In the genomic region with DNA sequence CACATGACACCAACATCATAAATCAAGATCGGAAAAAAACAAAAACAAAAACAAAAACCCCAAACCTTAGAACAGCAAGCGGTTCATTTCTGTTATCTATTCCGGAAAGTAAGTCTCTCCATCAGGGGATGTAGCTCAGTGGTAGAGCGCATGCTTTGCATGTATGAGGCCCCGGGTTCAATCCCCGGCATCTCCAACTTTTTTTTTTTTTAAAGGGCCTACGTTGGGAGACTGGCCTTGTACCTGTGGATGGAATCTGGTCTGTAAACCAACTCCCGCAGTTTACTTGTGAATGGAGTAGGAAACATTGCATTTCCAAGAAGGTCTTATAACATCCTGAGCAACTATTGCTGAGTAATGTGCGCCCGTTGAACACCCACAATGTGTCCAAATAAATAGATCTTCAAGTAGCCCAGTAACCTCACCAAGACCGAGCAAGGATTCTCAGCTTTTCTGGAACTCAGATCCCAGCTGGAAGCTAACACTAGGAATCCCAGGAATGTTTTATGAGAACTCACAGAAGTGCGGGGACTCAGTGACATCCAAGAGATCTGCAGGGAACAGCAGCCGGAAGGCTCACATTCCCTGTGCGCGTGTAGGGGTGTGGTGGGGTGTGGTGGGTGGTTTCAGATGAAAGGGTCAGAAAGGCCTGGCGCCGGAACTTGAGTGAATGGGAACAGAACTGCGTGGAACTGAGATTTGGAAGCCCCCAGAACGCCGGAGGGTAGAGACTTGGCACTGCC, we compare ENCODE assay signal across 8 mouse cellular contexts. TPM values are rescaled to one million over a fixed set of nuclear protein-coding genes. Genes with fewer than 3 reads are reported as not detected.
DNase-seq lines count a peak whose midpoint lies in the region; ATAC-seq and TF ChIP-seq lines count a peak whose summit lies in the region.

No protein-coding gene starts in this region.

- no peak overlapping the region for H3ac ChIP-seq in myocyte (ENCODE audit: control insufficient read depth, insufficient read length)

- TF ChIP-seq POLR2A in myocyte (IDR thresholded peaks at IDR 0.05; ENCODE audit: insufficient read length, low read depth) = no peak

- H3K4me3 ChIP-seq in brown adipose tissue, adult 24 weeks (ENCODE audit: insufficient read depth, low read depth, low read length) = peak overlapping the region; percentile 49
- peak overlapping the region; percentile 48 for H3K4me3 ChIP-seq in heart, embryonic 16.5 days (ENCODE audit: low read length)
- H3K4me3 ChIP-seq in limb, embryonic 12.5 days (replicated peaks) = peak overlapping the region; percentile 31
- H3K4me3 ChIP-seq in myocyte = peak overlapping the region; percentile 27

- H3K36me3 ChIP-seq in heart, embryonic 16.5 days (ENCODE audit: control insufficient read depth, insufficient read depth) = peaks cover 1% of the 10 kb centered on the region
- peaks cover 15% of the 10 kb centered on the region for H3K36me3 ChIP-seq in limb, embryonic 12.5 days
- no peaks in the 10 kb centered on the region for H3K36me3 ChIP-seq in myocyte (ENCODE audit: control insufficient read depth, insufficient read depth)

- no peaks in the 10 kb centered on the region for H3K27me3 ChIP-seq in heart, embryonic 16.5 days (ENCODE audit: control insufficient read depth, insufficient read depth, low read length)
- no peaks in the 10 kb centered on the region for H3K27me3 ChIP-seq in limb, embryonic 12.5 days
- H3K27me3 ChIP-seq in myocyte (ENCODE audit: control insufficient read depth, insufficient read depth, insufficient read length) = no peaks in the 10 kb centered on the region

- H3K4me2 ChIP-seq in heart, embryonic 16.5 days (ENCODE audit: low read depth, low read length) = peak overlapping the region; percentile 57
- H3K4me2 ChIP-seq in limb, embryonic 12.5 days = peak overlapping the region; percentile 41
- peak overlapping the region; percentile 93 for H3K4me2 ChIP-seq in myocyte (ENCODE audit: low read depth)

- peak overlapping the region; percentile 79 for H3K27ac ChIP-seq in brown adipose tissue, adult 24 weeks (replicated peaks; ENCODE audit: low read depth, low read length)
- peak overlapping the region; percentile 54 for H3K27ac ChIP-seq in heart, embryonic 16.5 days (ENCODE audit: low read length)
- H3K27ac ChIP-seq in limb, embryonic 12.5 days = no peak overlapping the region

- peaks cover 5% of the 10 kb centered on the region; the same call in 1 of the 2 replicates for H3K4me1 ChIP-seq in brown adipose tissue, adult 24 weeks (ENCODE audit: control insufficient read depth, insufficient read depth, insufficient read length, low read length)
- H3K4me1 ChIP-seq in heart, embryonic 16.5 days (ENCODE audit: control insufficient read depth, insufficient read depth, low read length) = peaks cover 13% of the 10 kb centered on the region
- peaks cover 17% of the 10 kb centered on the region for H3K4me1 ChIP-seq in limb, embryonic 12.5 days (replicated peaks)

- 13% methylated on average over 20 of the region's 20 CpGs for WGBS in heart, embryonic 16.5 days
- WGBS in limb, embryonic 12.5 days = 6% methylated on average over 20 of the region's 20 CpGs

- no peak overlapping the region for H3K9ac ChIP-seq in heart, embryonic 16.5 days (ENCODE audit: low read length)
- H3K9ac ChIP-seq in limb, embryonic 12.5 days (replicated peaks) = no peak overlapping the region; the same call in 1 of the 2 replicates

- DNase-seq in cerebellum, postnatal 14 days = peak; percentile 46 to 49
- DNase-seq in cerebellum, adult 11-12 months = no peak
- peak; percentile 55 for DNase-seq in 3134 (ENCODE audit: extremely low read depth, insufficient read length, low spot score)
- DNase-seq in urinary bladder, postnatal 10 days (ENCODE audit: low spot score) = no peak

- no peaks in the 10 kb centered on the region for H3K79me2 ChIP-seq in myocyte (ENCODE audit: control insufficient read depth, insufficient read depth)

- no peaks in the 10 kb centered on the region for H3K9me3 ChIP-seq in heart, embryonic 16.5 days (replicated peaks; ENCODE audit: control insufficient read depth, low read length)
- no peaks in the 10 kb centered on the region for H3K9me3 ChIP-seq in limb, embryonic 12.5 days

- ATAC-seq in heart, embryonic 16.5 days (replicated peaks; ENCODE audit: extremely low read depth, insufficient read depth, low FRiP score) = no peak
- no peak for ATAC-seq in limb, embryonic 12.5 days (ENCODE audit: insufficient number of reproducible peaks, insufficient read depth, low FRiP score, low TSS enrichment, low read depth)

TF ChIP-seq in myocyte, 11 proteins besides CTCF, POLR2A, EP300 and RAD21:
- TF ChIP-seq MYOG (IDR thresholded peaks at IDR 0.05; ENCODE audit: control insufficient read depth in 1 of 3, insufficient read depth in 1 of 3, insufficient read length in 2 of 3, low read depth in 2 of 3) = peak in 1 of 3 experiments; percentile 31
- peak in 1 of 3 experiments; percentile 17 for TF ChIP-seq MYOD1 (IDR thresholded peaks at IDR 0.05; ENCODE audit: control insufficient read depth in 1 of 3, insufficient read length in 2 of 3, low read depth in 2 of 3)
- TF ChIP-seq SRF (IDR thresholded peaks at IDR 0.05; ENCODE audit: control insufficient read depth, insufficient read length, low read depth) = no peak
TF ChIP-seq in myocyte: peak in this region for 2.

RNA-seq across cellular contexts. Expression of a gene that starts 19.5 kb away (rescaled TPM):
- 692 and 1,079 TPM in 2 replicates for polyA plus RNA-seq in brown adipose tissue, adult 24 weeks (2012; ENCODE audit: insufficient read depth, insufficient read length, missing spikeins)
- 928 and 945 TPM in 2 replicates for polyA plus RNA-seq in heart, embryonic 16.5 days (2015; fragmentation: Nextera tagmentation; extraction: Ambion mirVana)
- 1,024 and 1,053 TPM in 2 replicates for polyA plus RNA-seq in limb, embryonic 12.5 days (2016; fragmentation: Nextera tagmentation; extraction: Ambion mirVana)
- polyA plus RNA-seq in myocyte (2012; fragmentation: generic; extraction: Trizol) = 878 TPM

RNA-seq across cellular contexts. Expression of a gene that starts 20.4 kb away (rescaled TPM):
- polyA plus RNA-seq in brown adipose tissue, adult 24 weeks (2012; ENCODE audit: insufficient read depth, insufficient read length, missing spikeins) = not detected in 2 replicates
- 0.27 and 0.30 TPM in 2 replicates for polyA plus RNA-seq in heart, embryonic 16.5 days (2015; fragmentation: Nextera tagmentation; extraction: Ambion mirVana)
- polyA plus RNA-seq in limb, embryonic 12.5 days (2016; fragmentation: Nextera tagmentation; extraction: Ambion mirVana) = 0.39 and 0.46 TPM in 2 replicates
- 1.9 TPM for polyA plus RNA-seq in myocyte (2012; fragmentation: generic; extraction: Trizol)

RNA-seq across cellular contexts. Expression of a gene that starts 24.4 kb away (rescaled TPM):
- 5.0 and 16.9 TPM in 2 replicates for polyA plus RNA-seq in brown adipose tissue, adult 24 weeks (2012; ENCODE audit: insufficient read depth, insufficient read length, missing spikeins)
- polyA plus RNA-seq in heart, embryonic 16.5 days (2015; fragmentation: Nextera tagmentation; extraction: Ambion mirVana) = 8.5 and 10.5 TPM in 2 replicates
- 16.1 and 16.5 TPM in 2 replicates for polyA plus RNA-seq in limb, embryonic 12.5 days (2016; fragmentation: Nextera tagmentation; extraction: Ambion mirVana)
- polyA plus RNA-seq in myocyte (2012; fragmentation: generic; extraction: Trizol) = 17.2 TPM

RNA-seq across cellular contexts. Expression of a gene that starts 31.8 kb away (rescaled TPM):
- 15.4 and 19.5 TPM in 2 replicates for polyA plus RNA-seq in brown adipose tissue, adult 24 weeks (2012; ENCODE audit: insufficient read depth, insufficient read length, missing spikeins)
- 44.1 and 45.2 TPM in 2 replicates for polyA plus RNA-seq in heart, embryonic 16.5 days (2015; fragmentation: Nextera tagmentation; extraction: Ambion mirVana)
- polyA plus RNA-seq in limb, embryonic 12.5 days (2016; fragmentation: Nextera tagmentation; extraction: Ambion mirVana) = 40.3 and 40.7 TPM in 2 replicates
- 24.8 TPM for polyA plus RNA-seq in myocyte (2012; fragmentation: generic; extraction: Trizol)

Comparison
In these comparisons a context has a peak if more than half of its experiments do, and no peak if none do; other contexts are left out.
1. DNase-seq: peak in cerebellum, postnatal 14 days (2 of 2) and 3134 (single experiment); none in cerebellum, adult 11-12 months (single experiment) and urinary bladder, postnatal 10 days (single experiment).
2. H3K4me2 ChIP-seq: peak in every context shown above with its lines; median percentile 93 in myocyte; 57 in heart, embryonic 16.5 days; 41 in limb, embryonic 12.5 days.
3. Peak in every context shown above with its lines, with median percentiles within 50 percentile points of each other: H3K4me3 ChIP-seq.